Mouse (Mus musculus): ENCODE results near the gene Pak2.

DNA sequence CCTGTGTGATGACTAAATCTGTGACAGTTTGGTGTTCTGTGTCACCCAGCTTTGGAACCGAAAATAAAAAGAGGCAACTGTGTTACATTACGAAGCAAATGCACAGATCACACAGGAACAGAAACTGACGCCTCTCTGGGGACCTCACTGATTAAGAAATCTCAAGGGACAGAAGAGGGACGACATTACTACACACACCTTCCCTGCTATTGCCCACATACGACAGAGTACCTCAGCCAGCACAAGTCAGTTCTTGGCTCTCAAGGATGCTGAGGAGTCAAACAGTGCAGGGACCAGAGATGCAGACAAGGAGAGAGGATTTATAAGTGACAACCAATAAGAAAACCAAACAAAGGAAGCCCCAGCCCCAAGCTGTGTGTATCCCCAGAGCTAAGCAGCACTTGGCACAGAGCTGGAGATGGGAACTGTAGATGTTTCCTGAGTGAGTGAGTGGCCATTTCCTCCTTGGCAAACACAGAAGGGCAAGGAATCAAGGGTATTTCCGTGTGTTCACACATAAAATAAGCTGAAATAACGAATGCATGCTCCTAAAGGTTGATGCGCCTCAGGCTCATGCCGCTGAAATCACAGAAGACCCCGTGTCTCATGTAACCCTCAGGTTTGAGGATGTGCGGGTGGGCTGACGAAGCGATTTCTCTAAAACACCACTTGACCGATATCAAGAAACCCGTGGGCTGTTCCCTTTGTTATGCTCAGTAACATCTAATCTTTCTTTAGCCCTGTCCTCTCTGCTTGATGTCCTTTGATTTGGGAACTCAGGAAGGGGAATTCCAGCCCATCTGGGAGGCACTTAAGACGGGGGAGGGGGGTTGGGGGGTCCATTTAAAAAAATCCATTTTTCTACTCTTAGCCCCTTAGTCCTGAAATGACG lies 45.5 kb upstream of the Pak2 start:
- no peak for TF ChIP-seq SRF (IDR thresholded peaks at IDR 0.05; ENCODE audit: control insufficient read depth, insufficient read length, low read depth)
- no peak for TF ChIP-seq TCF12 (IDR thresholded peaks at IDR 0.05; ENCODE audit: insufficient read depth, poor library complexity, severe bottlenecking)
- no peak for TF ChIP-seq POLR2AphosphoS2 (IDR thresholded peaks at IDR 0.05; ENCODE audit: insufficient read length, low read depth)

Data from myocyte (in vitro differentiated cells).